Mouse (Mus musculus): ENCODE results near the gene Mien1. TPM values are rescaled to one million over a fixed set of nuclear protein-coding genes. Genes with fewer than 3 reads are reported as not detected.

The Mien1 gene
- polyA plus RNA-seq, 1 experiment, result 58.0 TPM

DNA sequence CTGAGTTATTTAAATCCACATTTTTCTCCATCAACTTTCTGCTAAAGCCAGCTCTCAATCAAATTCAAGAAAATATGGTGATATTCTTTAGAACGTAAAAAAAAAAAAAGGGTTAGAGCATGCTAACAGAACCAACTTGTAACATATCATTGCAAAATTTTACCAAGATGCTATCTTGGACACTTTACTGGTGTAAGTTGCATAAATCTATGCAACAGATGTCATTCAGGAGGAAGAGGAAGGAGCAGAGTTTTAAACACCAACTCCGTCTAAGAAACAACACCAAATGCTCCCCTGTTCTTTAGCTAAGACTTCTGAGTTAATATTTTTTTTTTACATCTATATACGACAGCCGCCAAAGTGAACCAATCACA is 37.6 kb upstream of the Mien1 start:
- TF ChIP-seq POLR2A (IDR thresholded peaks at IDR 0.05; ENCODE audit: borderline replicate concordance, extremely low read depth, low read depth, low read length) (no peak), CTCF (IDR thresholded peaks at IDR 0.05; ENCODE audit: insufficient read depth, low read length) (no peak)
- Histone ChIP-seq H3K4me1 (ENCODE audit: control insufficient read depth, insufficient read depth, low read length) (no peaks in the 10 kb centered on the region), H3K4me3 (replicated peaks; ENCODE audit: extremely low read depth, low read depth, low read length) (no peak overlapping the region)
- WGBS, result 67% methylated on average over 4 of the region's 4 CpGs
- no peak for DNase-seq

DNA sequence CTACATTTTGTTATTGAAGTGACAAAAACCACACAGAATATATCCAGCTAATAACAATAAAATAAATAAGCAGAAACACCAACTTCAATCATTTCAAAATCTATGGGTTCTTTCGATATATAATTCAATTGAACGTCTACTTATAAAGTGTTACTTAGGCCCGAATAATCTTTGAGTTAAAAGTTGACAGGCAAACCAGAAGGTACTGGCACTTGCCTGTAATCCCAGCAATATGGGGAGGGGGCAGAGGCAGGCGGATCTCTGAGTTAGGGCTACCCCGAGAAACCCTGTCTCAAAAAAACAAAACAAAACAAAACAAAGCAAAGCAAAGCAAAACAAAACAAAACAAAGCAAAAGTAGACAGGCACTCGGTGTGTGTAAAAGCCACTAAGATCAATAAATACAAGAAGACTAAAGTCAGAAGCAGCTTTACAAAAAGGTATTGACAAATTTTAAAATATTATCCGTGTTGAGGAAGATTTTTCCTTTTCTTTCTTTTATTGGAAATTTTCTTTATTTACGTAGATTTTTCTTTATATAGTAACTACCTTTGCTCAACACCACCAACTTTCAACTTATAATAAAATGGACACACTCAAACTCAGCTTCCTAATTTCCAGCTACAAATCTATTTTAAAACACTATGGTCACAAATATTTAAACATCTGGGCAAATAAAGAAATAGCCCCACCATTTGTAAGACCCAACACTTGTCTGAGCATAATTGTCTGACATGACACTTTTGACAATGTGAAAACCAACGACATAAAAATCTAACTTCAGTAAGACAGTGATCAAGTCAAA is 37.0 kb upstream of the Mien1 start:
- TF ChIP-seq CTCF (IDR thresholded peaks at IDR 0.05; ENCODE audit: insufficient read depth, low read length), result no peak
- TF ChIP-seq POLR2A (IDR thresholded peaks at IDR 0.05; ENCODE audit: borderline replicate concordance, extremely low read depth, low read depth, low read length), result no peak
- DNase-seq, result no peak
- H3K4me3 ChIP-seq (replicated peaks; ENCODE audit: extremely low read depth, low read depth, low read length), result no peak overlapping the region

DNA sequence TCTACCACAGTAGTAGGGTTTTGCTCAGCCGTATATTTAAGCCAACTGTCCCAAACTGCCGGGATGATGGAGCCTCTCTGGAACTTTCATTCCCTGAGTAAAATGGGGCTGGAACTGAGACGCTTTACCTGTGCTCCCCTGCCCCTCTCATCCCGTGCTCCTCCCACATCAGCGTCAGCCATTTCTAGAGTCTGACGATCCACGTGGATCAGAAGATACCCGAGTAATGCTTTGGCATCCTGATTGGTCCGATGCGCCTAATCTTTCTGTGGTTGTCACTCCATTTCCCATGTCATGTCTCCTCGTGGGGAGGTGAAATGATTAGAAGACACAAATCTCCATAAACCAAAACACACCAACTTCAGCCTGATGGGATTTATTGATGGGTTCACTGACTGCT is 36.2 kb upstream of the Mien1 start:
- TF ChIP-seq CTCF (IDR thresholded peaks at IDR 0.05; ENCODE audit: insufficient read depth, low read length) (no peak), POLR2A (IDR thresholded peaks at IDR 0.05; ENCODE audit: borderline replicate concordance, extremely low read depth, low read depth, low read length) (no peak)
- WGBS, result 82% methylated on average over 11 of the region's 11 CpGs
- DNase-seq, result no peak
- H3K4me3 ChIP-seq (replicated peaks; ENCODE audit: extremely low read depth, low read depth, low read length), result no peak overlapping the region
- no peaks in the 10 kb centered on the region for H3K4me1 ChIP-seq (ENCODE audit: control insufficient read depth, insufficient read depth, low read length)

More for the DNA sequence above, 37.0 kb upstream of the Mien1 start:
- 82% methylated on average over 9 of the region's 9 CpGs for WGBS
- H3K4me1 ChIP-seq (ENCODE audit: control insufficient read depth, insufficient read depth, low read length), result no peaks in the 10 kb centered on the region

DNA sequence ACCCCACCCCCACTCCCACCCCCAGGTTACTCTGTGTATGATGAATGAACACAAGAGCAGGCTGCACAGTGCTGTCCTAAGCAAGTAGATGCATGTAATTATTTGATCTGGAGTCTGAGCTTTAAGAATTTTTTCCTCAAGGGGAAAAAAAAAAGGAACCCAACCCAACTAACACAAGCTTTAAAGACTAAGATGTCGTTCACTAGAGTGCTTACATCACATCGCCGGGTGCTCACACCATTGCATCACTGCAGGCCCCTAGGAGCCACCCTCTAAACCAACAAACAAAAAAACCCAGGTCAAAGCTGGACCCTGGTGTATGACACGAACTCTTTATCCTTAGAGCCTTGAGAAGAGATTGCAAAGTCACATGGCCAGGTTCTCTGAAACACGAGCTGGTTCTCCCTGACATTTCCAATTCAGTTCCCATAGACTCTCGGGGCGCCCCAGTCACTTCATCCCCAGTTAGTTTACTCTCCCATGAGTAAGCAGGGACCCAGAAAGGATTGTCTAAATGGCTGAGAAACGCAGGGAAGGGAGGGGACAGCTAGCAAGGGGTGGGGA is 35.2 kb upstream of the Mien1 start:
- no peak for TF ChIP-seq CTCF (IDR thresholded peaks at IDR 0.05; ENCODE audit: insufficient read depth, low read length)
- no peak for TF ChIP-seq POLR2A (IDR thresholded peaks at IDR 0.05; ENCODE audit: borderline replicate concordance, extremely low read depth, low read depth, low read length)
- WGBS, result 44% methylated on average over 8 of the region's 8 CpGs
- no peak for DNase-seq
- Histone ChIP-seq H3K4me1 (ENCODE audit: control insufficient read depth, insufficient read depth, low read length) (no peaks in the 10 kb centered on the region), H3K4me3 (replicated peaks; ENCODE audit: extremely low read depth, low read depth, low read length) (no peak overlapping the region)

DNA sequence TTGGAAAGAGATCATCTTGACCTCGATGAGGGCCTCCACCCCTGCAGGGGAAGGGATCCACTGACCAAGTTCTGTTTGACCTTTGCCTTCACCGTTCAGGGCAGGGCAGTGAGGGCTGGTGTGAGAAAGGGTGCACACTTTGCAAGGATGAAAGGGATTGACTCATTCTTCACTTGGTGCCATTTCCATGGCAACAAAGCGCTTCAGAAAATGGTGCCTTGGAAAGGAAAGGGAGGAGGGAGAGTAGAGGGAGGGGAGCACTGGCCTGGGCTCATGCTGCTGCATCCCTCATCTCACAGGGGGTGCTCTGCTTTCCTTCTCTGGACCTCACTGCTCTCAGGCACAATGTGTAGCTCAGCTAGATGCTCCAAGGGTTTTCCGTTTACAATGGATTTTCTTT is 33.9 kb upstream of the Mien1 start:
- DNase-seq, result no peak
- TF ChIP-seq CTCF (IDR thresholded peaks at IDR 0.05; ENCODE audit: insufficient read depth, low read length) (no peak), POLR2A (IDR thresholded peaks at IDR 0.05; ENCODE audit: borderline replicate concordance, extremely low read depth, low read depth, low read length) (no peak)
- WGBS, result 61% methylated on average over 4 of the region's 4 CpGs
- Histone ChIP-seq H3K4me3 (replicated peaks; ENCODE audit: extremely low read depth, low read depth, low read length) (no peak overlapping the region), H3K4me1 (ENCODE audit: control insufficient read depth, insufficient read depth, low read length) (no peaks in the 10 kb centered on the region)

DNA sequence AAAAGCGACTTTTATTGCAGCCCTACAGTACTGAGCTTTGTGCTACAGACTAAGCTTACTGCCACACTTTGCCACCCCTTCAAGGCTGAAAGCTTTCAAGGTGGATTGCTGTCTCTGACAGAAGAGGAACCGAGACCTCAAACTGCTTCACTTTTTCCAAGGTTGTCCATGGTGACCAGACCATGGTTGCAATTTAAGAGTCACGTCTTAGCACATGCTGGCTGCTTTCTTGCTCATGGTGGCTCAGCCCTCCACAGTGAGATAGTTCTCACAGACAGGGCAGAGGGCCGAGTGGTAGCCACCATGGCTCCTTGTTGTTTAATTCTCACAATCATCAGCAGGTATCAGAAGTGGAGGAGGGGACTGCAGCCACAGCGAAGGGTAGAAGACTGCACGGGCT is 32.0 kb upstream of the Mien1 start:
- no peak for TF ChIP-seq CTCF (IDR thresholded peaks at IDR 0.05; ENCODE audit: insufficient read depth, low read length)
- no peak for TF ChIP-seq POLR2A (IDR thresholded peaks at IDR 0.05; ENCODE audit: borderline replicate concordance, extremely low read depth, low read depth, low read length)

DNA sequence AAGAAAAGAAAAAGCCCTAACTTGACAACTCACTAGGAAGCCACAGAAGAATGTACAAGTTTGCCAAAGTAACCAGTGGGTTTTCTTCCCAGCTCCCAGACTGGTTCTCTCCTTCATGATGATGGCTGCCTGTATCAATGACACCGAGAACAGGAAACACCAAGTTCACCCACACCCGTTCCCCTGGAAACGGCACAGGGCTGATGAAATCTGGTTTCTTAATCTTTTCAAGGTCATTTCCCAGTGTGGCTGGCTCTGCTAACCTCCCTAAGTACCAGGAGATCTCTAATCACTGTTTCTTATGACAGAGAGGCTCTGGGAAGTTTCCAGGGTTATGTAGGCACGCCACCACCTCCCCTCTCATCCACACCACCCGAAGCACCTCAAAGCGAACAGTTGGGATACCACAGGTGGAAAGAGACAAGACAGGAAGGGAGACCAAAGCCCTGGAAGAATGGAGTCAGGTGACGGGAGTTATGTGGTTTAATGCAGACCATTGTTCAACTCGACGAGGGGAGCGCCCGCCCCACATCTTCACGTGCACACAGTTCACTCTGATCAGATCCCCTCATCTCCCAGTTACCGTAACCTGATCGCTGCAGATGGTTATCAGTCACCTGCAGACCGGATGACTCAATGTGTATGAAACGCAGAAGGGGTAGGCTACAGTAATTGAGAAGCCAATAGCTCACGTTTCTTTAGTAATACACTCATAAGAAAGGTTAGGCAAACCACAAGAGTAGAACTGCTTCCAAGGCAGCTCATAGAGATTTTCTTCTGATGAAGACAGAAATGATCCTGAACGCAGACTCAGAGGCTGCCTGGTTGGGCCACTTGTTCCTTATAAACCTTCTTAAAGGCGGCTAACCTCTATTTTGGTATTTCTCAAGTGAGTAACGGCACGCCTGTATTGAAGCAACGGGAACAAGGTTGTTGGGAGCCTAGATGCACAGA is 31.2 kb upstream of the Mien1 start:
- WGBS, result 52% methylated on average over 22 of the region's 22 CpGs

More for the DNA sequence above, 32.0 kb upstream of the Mien1 start:
- no peak overlapping the region for H3K4me3 ChIP-seq (replicated peaks; ENCODE audit: extremely low read depth, low read depth, low read length)
- WGBS, result 65% methylated on average over 6 of the region's 6 CpGs
- no peaks in the 10 kb centered on the region for H3K4me1 ChIP-seq (ENCODE audit: control insufficient read depth, insufficient read depth, low read length)
- no peak for DNase-seq

DNA sequence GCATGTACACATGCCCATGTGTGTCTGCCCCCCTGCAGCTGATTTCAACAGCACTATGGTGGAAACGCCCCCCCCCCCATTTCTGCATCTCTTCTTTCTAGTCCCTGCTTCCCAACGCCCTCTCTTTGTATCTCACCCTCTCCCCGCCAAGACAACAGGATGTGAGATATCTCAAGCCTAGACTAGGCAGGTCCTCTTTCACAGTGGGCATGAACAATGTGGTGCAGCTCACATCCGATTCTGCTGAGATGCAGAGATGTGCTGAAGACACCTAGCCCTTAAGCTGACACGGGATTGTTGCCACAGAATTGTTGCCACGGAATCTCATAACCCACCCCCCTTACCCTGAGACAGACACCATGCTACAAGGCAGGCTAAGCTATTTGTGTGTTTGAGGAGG is 25.7 kb upstream of the Mien1 start:
- Histone ChIP-seq H3K4me1 (ENCODE audit: control insufficient read depth, insufficient read depth, low read length) (no peaks in the 10 kb centered on the region), H3K4me3 (replicated peaks; ENCODE audit: extremely low read depth, low read depth, low read length) (no peak overlapping the region)
- DNase-seq, result no peak
- WGBS, result 62% methylated on average over 6 of the region's 6 CpGs
- TF ChIP-seq CTCF (IDR thresholded peaks at IDR 0.05; ENCODE audit: insufficient read depth, low read length) (no peak), POLR2A (IDR thresholded peaks at IDR 0.05; ENCODE audit: borderline replicate concordance, extremely low read depth, low read depth, low read length) (no peak)

More for the DNA sequence above, 31.2 kb upstream of the Mien1 start:
- Histone ChIP-seq H3K4me1 (ENCODE audit: control insufficient read depth, insufficient read depth, low read length) (no peaks in the 10 kb centered on the region), H3K4me3 (replicated peaks; ENCODE audit: extremely low read depth, low read depth, low read length) (no peak overlapping the region)
- TF ChIP-seq POLR2A (IDR thresholded peaks at IDR 0.05; ENCODE audit: borderline replicate concordance, extremely low read depth, low read depth, low read length), result no peak
- TF ChIP-seq CTCF (IDR thresholded peaks at IDR 0.05; ENCODE audit: insufficient read depth, low read length), result no peak
- no peak for DNase-seq

DNA sequence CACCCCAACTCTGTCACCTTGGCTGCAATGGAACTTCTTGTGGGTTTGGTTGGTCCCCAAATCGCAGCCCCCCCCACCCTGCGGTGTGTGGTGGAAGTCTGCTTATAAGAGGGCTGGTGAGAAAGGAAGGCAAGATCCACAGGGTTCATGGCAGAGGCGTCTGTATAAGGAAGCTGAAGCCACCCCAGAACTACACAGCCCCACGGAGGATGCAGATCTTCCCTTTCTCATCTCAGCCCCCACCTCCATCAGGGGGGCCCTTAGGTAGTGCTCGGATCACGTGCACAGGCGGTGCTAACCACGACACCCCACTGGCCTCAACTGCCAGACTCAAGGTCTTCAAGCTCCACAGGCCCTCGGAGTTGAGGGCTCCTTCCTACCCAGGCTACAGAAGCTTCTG is 25.1 kb upstream of the Mien1 start:
- DNase-seq, result no peak
- TF ChIP-seq CTCF (IDR thresholded peaks at IDR 0.05; ENCODE audit: insufficient read depth, low read length) (no peak), POLR2A (IDR thresholded peaks at IDR 0.05; ENCODE audit: borderline replicate concordance, extremely low read depth, low read depth, low read length) (no peak)
- WGBS, result 68% methylated on average over 9 of the region's 9 CpGs

More for the DNA sequence above, 25.1 kb upstream of the Mien1 start:
- H3K4me3 ChIP-seq (replicated peaks; ENCODE audit: extremely low read depth, low read depth, low read length), result no peak overlapping the region
- H3K4me1 ChIP-seq (ENCODE audit: control insufficient read depth, insufficient read depth, low read length), result no peaks in the 10 kb centered on the region

All from lung, adult 2 months (tissue).